Mouse (Mus musculus) cerebellum, adult 2 months (tissue): ENCODE measurements around the gene Trappc5.

ENCODE experiments used
- CTCF ChIP-seq: fragments of 200-500 bp; IDR thresholded peaks from 2 replicates; pipeline ENCODE4 v1.5.1; 2011; ENCODE audit warnings: low read depth, mild to moderate bottlenecking, control low read depth, low read length, moderate library complexity, borderline replicate concordance; ENCODE audit not compliant: insufficient read depth
- POLR2A ChIP-seq: fragments of 200-500 bp; IDR thresholded peaks from 2 replicates; pipeline ENCODE4 v1.6.1; 2011; ENCODE audit warnings: low read length, control low read depth, borderline replicate concordance; ENCODE audit not compliant: insufficient read depth

- TF ChIP-seq CTCF (no peak), POLR2A (peak; percentile 27; the same call in 1 of the 2 replicates)
These were observed 3.1 kb downstream of the Trappc5 start for GRCm38 (mm10) chr8:3679236-3679635.
